Mouse (Mus musculus): ENCODE measurements at regions not wholly inside any gene's neighbourhood (a gene's known extent, or its start where the extent isn't known, plus 50 kb on each side); places are given as distances from the start of the nearest gene placed in this dataset.

- peaks cover 3% of the 10 kb centered on the region; the same call in 1 of the 2 replicates for H3K27me3 ChIP-seq (ENCODE audit: control insufficient read depth, insufficient read depth, low read length)
- no peak overlapping the region for H3K4me2 ChIP-seq (ENCODE audit: low read depth, low read length)
- no peak for ATAC-seq (replicated peaks; ENCODE audit: extremely low read depth, insufficient read depth, low FRiP score)
- no peak overlapping the region for H3K4me3 ChIP-seq (ENCODE audit: low read length)
- H3K27ac ChIP-seq (ENCODE audit: low read length): no peak overlapping the region
- WGBS: 73% methylated on average over 11 of the region's 11 CpGs
- H3K9me3 ChIP-seq (replicated peaks; ENCODE audit: control insufficient read depth, low read length): no peaks in the 10 kb centered on the region
- no peaks in the 10 kb centered on the region for H3K36me3 ChIP-seq (ENCODE audit: control insufficient read depth, insufficient read depth)
- H3K4me1 ChIP-seq (ENCODE audit: control insufficient read depth, insufficient read depth, low read length): peaks cover 5% of the 10 kb centered on the region
- no peak overlapping the region for H3K9ac ChIP-seq (ENCODE audit: low read length)
Observed at GRCm38 (mm10) chr9:120689025-120689424, 117.8 kb downstream of the Rpl14 start.

GRCm38 (mm10) chr9:120690510-120690909 lies 119.3 kb downstream of the Rpl14 start:
- 48% methylated on average over 5 of the region's 5 CpGs for WGBS
- Histone ChIP-seq H3K9ac (ENCODE audit: low read length) (no peak overlapping the region), H3K36me3 (ENCODE audit: control insufficient read depth, insufficient read depth) (no peaks in the 10 kb centered on the region), H3K4me1 (ENCODE audit: control insufficient read depth, insufficient read depth, low read length) (peaks cover 5% of the 10 kb centered on the region), H3K27ac (ENCODE audit: low read length) (peak overlapping the region; percentile 87), H3K4me3 (ENCODE audit: low read length) (no peak overlapping the region), H3K27me3 (ENCODE audit: control insufficient read depth, insufficient read depth, low read length) (peaks cover 3% of the 10 kb centered on the region; the same call in 1 of the 2 replicates), H3K4me2 (ENCODE audit: low read depth, low read length) (no peak overlapping the region), H3K9me3 (replicated peaks; ENCODE audit: control insufficient read depth, low read length) (no peaks in the 10 kb centered on the region)
- no peak for ATAC-seq (replicated peaks; ENCODE audit: extremely low read depth, insufficient read depth, low FRiP score)

GRCm38 (mm10) chr9:120690961-120691941 lies 120.0 kb downstream of the Rpl14 start:
- H3K9me3 ChIP-seq (replicated peaks; ENCODE audit: control insufficient read depth, low read length): no peaks in the 10 kb centered on the region
- H3K4me2 ChIP-seq (ENCODE audit: low read depth, low read length): peak overlapping the region; percentile 65
- peaks cover 5% of the 10 kb centered on the region for H3K4me1 ChIP-seq (ENCODE audit: control insufficient read depth, insufficient read depth, low read length)
- H3K9ac ChIP-seq (ENCODE audit: low read length): peak overlapping the region; percentile 52
- WGBS: 7% methylated on average over 30 of the region's 30 CpGs
- H3K36me3 ChIP-seq (ENCODE audit: control insufficient read depth, insufficient read depth): no peaks in the 10 kb centered on the region
- H3K27me3 ChIP-seq (ENCODE audit: control insufficient read depth, insufficient read depth, low read length): peaks cover 3% of the 10 kb centered on the region; the same call in 1 of the 2 replicates
- peak overlapping the region; percentile 33 for H3K4me3 ChIP-seq (ENCODE audit: low read length)
- ATAC-seq (replicated peaks; ENCODE audit: extremely low read depth, insufficient read depth, low FRiP score): peak; percentile 87
- peak overlapping the region; percentile 87 for H3K27ac ChIP-seq (ENCODE audit: low read length)

DNA sequence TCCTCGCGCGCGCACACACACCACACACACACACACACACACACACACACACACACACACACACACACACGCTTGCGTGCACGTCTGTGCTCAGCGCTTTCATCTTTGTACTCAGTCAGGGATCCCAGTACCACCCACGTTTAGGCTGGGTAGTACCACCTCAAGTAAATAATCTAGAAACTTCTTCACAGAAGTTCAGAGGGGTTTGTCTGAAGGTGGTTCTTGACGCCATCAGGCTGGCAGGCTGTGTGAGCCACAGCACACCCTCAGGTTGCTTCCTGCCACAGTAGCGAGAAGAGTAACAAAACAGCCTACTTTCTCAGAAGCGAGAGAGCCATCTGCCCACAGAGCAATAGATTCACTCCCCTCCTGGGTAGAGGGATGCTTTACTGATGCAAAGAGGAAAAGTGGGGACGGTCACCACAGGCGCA lies 120.7 kb downstream of the Rpl14 start:
- ATAC-seq (replicated peaks; ENCODE audit: extremely low read depth, insufficient read depth, low FRiP score): no peak
- peak overlapping the region; percentile 33 for H3K4me3 ChIP-seq (ENCODE audit: low read length)
- peak overlapping the region; percentile 65 for H3K4me2 ChIP-seq (ENCODE audit: low read depth, low read length)
- H3K36me3 ChIP-seq (ENCODE audit: control insufficient read depth, insufficient read depth): no peaks in the 10 kb centered on the region
- H3K9ac ChIP-seq (ENCODE audit: low read length): peak overlapping the region; percentile 52; the same call in 1 of the 2 replicates
- WGBS: 25% methylated on average over 14 of the region's 14 CpGs
- H3K9me3 ChIP-seq (replicated peaks; ENCODE audit: control insufficient read depth, low read length): no peaks in the 10 kb centered on the region
- peaks cover 5% of the 10 kb centered on the region for H3K4me1 ChIP-seq (ENCODE audit: control insufficient read depth, insufficient read depth, low read length)
- peak overlapping the region; percentile 87 for H3K27ac ChIP-seq (ENCODE audit: low read length)
- peaks cover 3% of the 10 kb centered on the region; the same call in 1 of the 2 replicates for H3K27me3 ChIP-seq (ENCODE audit: control insufficient read depth, insufficient read depth, low read length)

- Histone ChIP-seq H3K9me3 (replicated peaks; ENCODE audit: control insufficient read depth, low read length) (no peaks in the 10 kb centered on the region), H3K4me1 (ENCODE audit: control insufficient read depth, insufficient read depth, low read length) (peaks cover 5% of the 10 kb centered on the region), H3K9ac (ENCODE audit: low read length) (no peak overlapping the region), H3K4me2 (ENCODE audit: low read depth, low read length) (no peak overlapping the region), H3K4me3 (ENCODE audit: low read length) (no peak overlapping the region), H3K27ac (ENCODE audit: low read length) (no peak overlapping the region), H3K27me3 (ENCODE audit: control insufficient read depth, insufficient read depth, low read length) (peaks cover 3% of the 10 kb centered on the region; the same call in 1 of the 2 replicates), H3K36me3 (ENCODE audit: control insufficient read depth, insufficient read depth) (no peaks in the 10 kb centered on the region)
- 62% methylated on average over 5 of the region's 5 CpGs for WGBS
- no peak for ATAC-seq (replicated peaks; ENCODE audit: extremely low read depth, insufficient read depth, low FRiP score)
Observed at GRCm38 (mm10) chr9:120694457-120694856, 123.2 kb downstream of the Rpl14 start.

- Histone ChIP-seq H3K36me3 (ENCODE audit: control insufficient read depth, insufficient read depth) (no peaks in the 10 kb centered on the region), H3K4me2 (ENCODE audit: low read depth, low read length) (no peak overlapping the region), H3K27me3 (ENCODE audit: control insufficient read depth, insufficient read depth, low read length) (peaks cover 3% of the 10 kb centered on the region; the same call in 1 of the 2 replicates), H3K4me1 (ENCODE audit: control insufficient read depth, insufficient read depth, low read length) (peaks cover 5% of the 10 kb centered on the region), H3K4me3 (ENCODE audit: low read length) (no peak overlapping the region), H3K9me3 (replicated peaks; ENCODE audit: control insufficient read depth, low read length) (no peaks in the 10 kb centered on the region), H3K27ac (ENCODE audit: low read length) (peak overlapping the region; percentile 39; the same call in 1 of the 2 replicates), H3K9ac (ENCODE audit: low read length) (no peak overlapping the region)
- no peak for ATAC-seq (replicated peaks; ENCODE audit: extremely low read depth, insufficient read depth, low FRiP score)
- 74% methylated on average over 10 of the region's 10 CpGs for WGBS
Observed at GRCm38 (mm10) chr9:120695966-120696365, 124.7 kb downstream of the Rpl14 start.

GRCm38 (mm10) chr9:120697749-120698148 lies 126.5 kb downstream of the Rpl14 start:
- ATAC-seq (replicated peaks; ENCODE audit: extremely low read depth, insufficient read depth, low FRiP score): no peak
- WGBS: 82% methylated on average over 7 of the region's 7 CpGs
- H3K27ac ChIP-seq (ENCODE audit: low read length): no peak overlapping the region

GRCm38 (mm10) chr9:120699781-120700180 lies 128.5 kb downstream of the Rpl14 start:
- WGBS: 64% methylated on average over 5 of the region's 5 CpGs
- Histone ChIP-seq H3K9me3 (replicated peaks; ENCODE audit: control insufficient read depth, low read length) (no peaks in the 10 kb centered on the region), H3K9ac (ENCODE audit: low read length) (no peak overlapping the region), H3K27me3 (ENCODE audit: control insufficient read depth, insufficient read depth, low read length) (no peaks in the 10 kb centered on the region), H3K4me3 (ENCODE audit: low read length) (no peak overlapping the region), H3K4me2 (ENCODE audit: low read depth, low read length) (no peak overlapping the region), H3K4me1 (ENCODE audit: control insufficient read depth, insufficient read depth, low read length) (no peaks in the 10 kb centered on the region; the same call in 1 of the 2 replicates), H3K36me3 (ENCODE audit: control insufficient read depth, insufficient read depth) (no peaks in the 10 kb centered on the region), H3K27ac (ENCODE audit: low read length) (no peak overlapping the region)
- ATAC-seq (replicated peaks; ENCODE audit: extremely low read depth, insufficient read depth, low FRiP score): no peak

More at GRCm38 (mm10) chr9:120697749-120698148, 126.5 kb downstream of the Rpl14 start:
- Histone ChIP-seq H3K9ac (ENCODE audit: low read length) (no peak overlapping the region), H3K9me3 (replicated peaks; ENCODE audit: control insufficient read depth, low read length) (no peaks in the 10 kb centered on the region), H3K27me3 (ENCODE audit: control insufficient read depth, insufficient read depth, low read length) (peaks cover 3% of the 10 kb centered on the region; the same call in 1 of the 2 replicates), H3K4me2 (ENCODE audit: low read depth, low read length) (no peak overlapping the region), H3K4me3 (ENCODE audit: low read length) (no peak overlapping the region), H3K4me1 (ENCODE audit: control insufficient read depth, insufficient read depth, low read length) (no peaks in the 10 kb centered on the region; the same call in 1 of the 2 replicates), H3K36me3 (ENCODE audit: control insufficient read depth, insufficient read depth) (no peaks in the 10 kb centered on the region)

GRCm38 (mm10) chr9:120702836-120703235 lies 131.6 kb downstream of the Rpl14 start:
- no peak overlapping the region for H3K9ac ChIP-seq (ENCODE audit: low read length)
- no peak for ATAC-seq (replicated peaks; ENCODE audit: extremely low read depth, insufficient read depth, low FRiP score)
- H3K9me3 ChIP-seq (replicated peaks; ENCODE audit: control insufficient read depth, low read length): no peaks in the 10 kb centered on the region; the same call in 1 of the 2 replicates
- H3K4me3 ChIP-seq (ENCODE audit: low read length): no peak overlapping the region
- WGBS: 68% methylated on average over 7 of the region's 7 CpGs
- no peaks in the 10 kb centered on the region for H3K36me3 ChIP-seq (ENCODE audit: control insufficient read depth, insufficient read depth)
- H3K4me1 ChIP-seq (ENCODE audit: control insufficient read depth, insufficient read depth, low read length): no peaks in the 10 kb centered on the region; the same call in 1 of the 2 replicates
- H3K27me3 ChIP-seq (ENCODE audit: control insufficient read depth, insufficient read depth, low read length): no peaks in the 10 kb centered on the region
- H3K27ac ChIP-seq (ENCODE audit: low read length): no peak overlapping the region
- no peak overlapping the region for H3K4me2 ChIP-seq (ENCODE audit: low read depth, low read length)
